Mouse (Mus musculus) bone marrow, adult 2 months (tissue): ENCODE measurements at regions not wholly inside any gene's neighbourhood (a gene's known extent, or its start where the extent isn't known, plus 50 kb on each side); places are given as distances from the start of the nearest gene placed in this dataset.

Source experiments
- H3K27ac ChIP-seq: fragments of 200-500 bp; 2 replicates; pipeline ENCODE4 v1.5.1; 2012; ENCODE audit warnings: low read depth, mild to moderate bottlenecking, control low read depth, inconsistent platforms, low read length; ENCODE audit not compliant: control insufficient read depth, poor library complexity, insufficient read depth
- H3K4me1 ChIP-seq: fragments of 200-500 bp; 2 replicates; pipeline ENCODE4 v1.6.1; 2011; ENCODE audit warnings: low read length; ENCODE audit not compliant: control insufficient read depth, insufficient read depth
- H3K4me3 ChIP-seq: fragments of 200-500 bp; replicated peaks from 2 replicates; pipeline ENCODE3; 2011; ENCODE audit warnings: mild to moderate bottlenecking, low read depth, low read length, control low read depth; ENCODE audit not compliant: control insufficient read depth
- CTCF ChIP-seq: fragments of 200-500 bp; IDR thresholded peaks from 2 replicates; pipeline ENCODE4 v1.5.1; 2011; ENCODE audit warnings: low read length, control low read depth; ENCODE audit not compliant: control insufficient read depth, insufficient read depth
- POLR2A ChIP-seq: fragments of 200-500 bp; IDR thresholded peaks from 2 replicates; pipeline ENCODE4 v1.6.1; 2011; ENCODE audit warnings: low read depth, mild to moderate bottlenecking, control low read depth, low read length, borderline replicate concordance; ENCODE audit not compliant: control insufficient read depth
- WGBS: fragments of 180-500 bp; shearing (Covaris S2); methylation state at CpG from one replicate; pipeline ENCODE4 v1.1.7; 2018; 5-methylcytosine and 5-hydroxymethylcytosine counted together

GRCm38 (mm10) chr7:58557535-58557934 lies 98.4 kb upstream of the Atp10a start:
- Histone ChIP-seq H3K4me3 (no peak overlapping the region), H3K27ac (no peak overlapping the region), H3K4me1 (no peaks in the 10 kb centered on the region)
- TF ChIP-seq POLR2A (no peak), CTCF (no peak)

- H3K27ac ChIP-seq: no peak overlapping the region
- WGBS: 0% methylated on average over 2 of the region's 2 CpGs
- TF ChIP-seq CTCF (no peak), POLR2A (no peak)
These were observed 87.2 kb upstream of the Atp10a start for GRCm38 (mm10) chr7:58568807-58569206.

GRCm38 (mm10) chr7:58584241-58584820 lies 71.6 kb upstream of the Atp10a start:
- Histone ChIP-seq H3K27ac (no peak overlapping the region), H3K4me3 (no peak overlapping the region), H3K4me1 (no peaks in the 10 kb centered on the region)
- WGBS: 7% methylated on average over 4 of the region's 4 CpGs
- peak; percentile 90 for TF ChIP-seq CTCF
- no peak for TF ChIP-seq POLR2A

More at GRCm38 (mm10) chr7:58568807-58569206, 87.2 kb upstream of the Atp10a start:
- H3K4me3 ChIP-seq: no peak overlapping the region
- no peaks in the 10 kb centered on the region for H3K4me1 ChIP-seq

GRCm38 (mm10) chr7:58585626-58586256 lies 70.2 kb upstream of the Atp10a start:
- 65% methylated on average over 3 of the region's 3 CpGs for WGBS
- TF ChIP-seq POLR2A: no peak
- no peak for TF ChIP-seq CTCF
- no peaks in the 10 kb centered on the region for H3K4me1 ChIP-seq
- no peak overlapping the region for H3K4me3 ChIP-seq
- H3K27ac ChIP-seq: no peak overlapping the region

GRCm38 (mm10) chr7:58595951-58596350 lies 60.0 kb upstream of the Atp10a start:
- H3K27ac ChIP-seq: no peak overlapping the region
- TF ChIP-seq CTCF (no peak), POLR2A (no peak)
- no peak overlapping the region for H3K4me3 ChIP-seq
- WGBS: 65% methylated on average over 1 of the region's 1 CpGs
- H3K4me1 ChIP-seq: no peaks in the 10 kb centered on the region
